Mouse (Mus musculus): ENCODE data around the gene Calhm4. TPM values are rescaled to one million over a fixed set of nuclear protein-coding genes. Genes with fewer than 3 reads are reported as not detected.

The Calhm4 gene
- polyA plus RNA-seq (2012; ENCODE audit: insufficient read depth, low replicate concordance) = not detected in 2 replicates

GRCm38 (mm10) chr10:34044210-34044609 lies at the start of gene Calhm4:
TSS of gene Calhm4 (minus strand) at chr10:34044310.
- no peaks in the 10 kb centered on the region for H3K9me3 ChIP-seq
- no peak for TF ChIP-seq FLI1 (IDR thresholded peaks at IDR 0.05; ENCODE audit: low read length)
- no peak for TF ChIP-seq GATA1 (IDR thresholded peaks at IDR 0.05; ENCODE audit: borderline replicate concordance, low read length)
- no peak within 1 kb of the TSS for H3K4me3 ChIP-seq (replicated peaks)
- H3K36me3 ChIP-seq (replicated peaks; ENCODE audit: low read length) = no peaks in the 10 kb centered on the region
- H3K4me1 ChIP-seq = no peaks in the 10 kb centered on the region
- peaks cover 5% of the 10 kb centered on the region for H3K27me3 ChIP-seq (replicated peaks)

GRCm38 (mm10) chr10:34091888-34092287 lies 47.8 kb upstream of the Calhm4 start:
- Histone ChIP-seq H3K9me3 (no peaks in the 10 kb centered on the region), H3K36me3 (replicated peaks; ENCODE audit: low read length) (no peaks in the 10 kb centered on the region), H3K4me1 (peaks cover 18% of the 10 kb centered on the region), H3K27me3 (replicated peaks) (peaks cover 4% of the 10 kb centered on the region), H3K4me3 (replicated peaks) (no peak overlapping the region)
- TF ChIP-seq FLI1 (IDR thresholded peaks at IDR 0.05; ENCODE audit: low read length) (no peak), GATA1 (IDR thresholded peaks at IDR 0.05; ENCODE audit: borderline replicate concordance, low read length) (no peak)

- no peaks in the 10 kb centered on the region for H3K36me3 ChIP-seq (replicated peaks; ENCODE audit: low read length)
- peaks cover 4% of the 10 kb centered on the region for H3K27me3 ChIP-seq (replicated peaks)
- no peak overlapping the region for H3K4me3 ChIP-seq (replicated peaks)
- no peak for TF ChIP-seq GATA1 (IDR thresholded peaks at IDR 0.05; ENCODE audit: borderline replicate concordance, low read length)
- no peak for TF ChIP-seq FLI1 (IDR thresholded peaks at IDR 0.05; ENCODE audit: low read length)
- H3K9me3 ChIP-seq = no peaks in the 10 kb centered on the region
- H3K4me1 ChIP-seq = peaks cover 7% of the 10 kb centered on the region; the same call in 1 of the 2 replicates
These were observed 46.4 kb upstream of the Calhm4 start for GRCm38 (mm10) chr10:34090481-34090880.

- TF ChIP-seq FLI1 (IDR thresholded peaks at IDR 0.05; ENCODE audit: low read length) = no peak
- TF ChIP-seq GATA1 (IDR thresholded peaks at IDR 0.05; ENCODE audit: borderline replicate concordance, low read length) = no peak
- H3K9me3 ChIP-seq = no peaks in the 10 kb centered on the region
- H3K36me3 ChIP-seq (replicated peaks; ENCODE audit: low read length) = no peaks in the 10 kb centered on the region
These were observed 45.4 kb upstream of the Calhm4 start for GRCm38 (mm10) chr10:34089517-34089916.

GRCm38 (mm10) chr10:34088515-34088914 lies 44.4 kb upstream of the Calhm4 start:
- Histone ChIP-seq H3K27me3 (replicated peaks) (peaks cover 2% of the 10 kb centered on the region), H3K9me3 (no peaks in the 10 kb centered on the region), H3K4me1 (peaks cover 7% of the 10 kb centered on the region; the same call in 1 of the 2 replicates), H3K4me3 (replicated peaks) (no peak overlapping the region), H3K36me3 (replicated peaks; ENCODE audit: low read length) (no peaks in the 10 kb centered on the region)
- TF ChIP-seq FLI1 (IDR thresholded peaks at IDR 0.05; ENCODE audit: low read length) = no peak
- no peak for TF ChIP-seq GATA1 (IDR thresholded peaks at IDR 0.05; ENCODE audit: borderline replicate concordance, low read length)

More at GRCm38 (mm10) chr10:34089517-34089916, 45.4 kb upstream of the Calhm4 start:
- Histone ChIP-seq H3K4me1 (peaks cover 7% of the 10 kb centered on the region; the same call in 1 of the 2 replicates), H3K27me3 (replicated peaks) (peaks cover 4% of the 10 kb centered on the region), H3K4me3 (replicated peaks) (no peak overlapping the region)

GRCm38 (mm10) chr10:34086514-34086913 lies 42.4 kb upstream of the Calhm4 start:
- no peaks in the 10 kb centered on the region for H3K9me3 ChIP-seq
- no peak for TF ChIP-seq GATA1 (IDR thresholded peaks at IDR 0.05; ENCODE audit: borderline replicate concordance, low read length)
- TF ChIP-seq FLI1 (IDR thresholded peaks at IDR 0.05; ENCODE audit: low read length) = no peak
- H3K4me3 ChIP-seq (replicated peaks) = no peak overlapping the region
- H3K36me3 ChIP-seq (replicated peaks; ENCODE audit: low read length) = no peaks in the 10 kb centered on the region
- H3K27me3 ChIP-seq (replicated peaks) = peaks cover 2% of the 10 kb centered on the region
- peaks cover 7% of the 10 kb centered on the region; the same call in 1 of the 2 replicates for H3K4me1 ChIP-seq

GRCm38 (mm10) chr10:34074522-34075200 lies 30.6 kb upstream of the Calhm4 start:
- no peaks in the 10 kb centered on the region for H3K27me3 ChIP-seq (replicated peaks)
- no peaks in the 10 kb centered on the region for H3K9me3 ChIP-seq
- H3K4me1 ChIP-seq = no peaks in the 10 kb centered on the region
- no peak overlapping the region for H3K4me3 ChIP-seq (replicated peaks)
- no peaks in the 10 kb centered on the region for H3K36me3 ChIP-seq (replicated peaks; ENCODE audit: low read length)
- TF ChIP-seq FLI1 (IDR thresholded peaks at IDR 0.05; ENCODE audit: low read length) (no peak), GATA1 (IDR thresholded peaks at IDR 0.05; ENCODE audit: borderline replicate concordance, low read length) (no peak)

GRCm38 (mm10) chr10:34071650-34072049 lies 27.5 kb upstream of the Calhm4 start:
- Histone ChIP-seq H3K4me3 (replicated peaks) (no peak overlapping the region), H3K9me3 (no peaks in the 10 kb centered on the region), H3K36me3 (replicated peaks; ENCODE audit: low read length) (no peaks in the 10 kb centered on the region), H3K27me3 (replicated peaks) (no peaks in the 10 kb centered on the region), H3K4me1 (no peaks in the 10 kb centered on the region)
- TF ChIP-seq GATA1 (IDR thresholded peaks at IDR 0.05; ENCODE audit: borderline replicate concordance, low read length) (no peak), FLI1 (IDR thresholded peaks at IDR 0.05; ENCODE audit: low read length) (no peak)

- no peak overlapping the region for H3K4me3 ChIP-seq (replicated peaks)
- H3K27me3 ChIP-seq (replicated peaks) = no peaks in the 10 kb centered on the region
- no peaks in the 10 kb centered on the region for H3K36me3 ChIP-seq (replicated peaks; ENCODE audit: low read length)
- H3K9me3 ChIP-seq = no peaks in the 10 kb centered on the region
- no peaks in the 10 kb centered on the region for H3K4me1 ChIP-seq
- no peak for TF ChIP-seq GATA1 (IDR thresholded peaks at IDR 0.05; ENCODE audit: borderline replicate concordance, low read length)
- TF ChIP-seq FLI1 (IDR thresholded peaks at IDR 0.05; ENCODE audit: low read length) = no peak
These were observed 26.9 kb upstream of the Calhm4 start for GRCm38 (mm10) chr10:34070999-34071492.

- Histone ChIP-seq H3K36me3 (replicated peaks; ENCODE audit: low read length) (no peaks in the 10 kb centered on the region), H3K9me3 (no peaks in the 10 kb centered on the region), H3K27me3 (replicated peaks) (no peaks in the 10 kb centered on the region), H3K4me3 (replicated peaks) (no peak overlapping the region), H3K4me1 (no peaks in the 10 kb centered on the region)
- TF ChIP-seq GATA1 (IDR thresholded peaks at IDR 0.05; ENCODE audit: borderline replicate concordance, low read length) (no peak), FLI1 (IDR thresholded peaks at IDR 0.05; ENCODE audit: low read length) (no peak)
These were observed 25.5 kb upstream of the Calhm4 start for GRCm38 (mm10) chr10:34069606-34070005.

All from megakaryocyte, embryonic 14.5 days (primary cell).